Mouse (Mus musculus): ENCODE measurements at regions not wholly inside any gene's neighbourhood (a gene's known extent, or its start where the extent isn't known, plus 50 kb on each side); places are given as distances from the start of the nearest gene placed in this dataset.
"Not testable (repeated sequence)": the region's sequence is repeated elsewhere in the genome, so short reads cannot be mapped to it uniquely, and the experiment has no call there.

- ATAC-seq (ENCODE audit: low FRiP score): no peak
- Histone ChIP-seq H3K9me3 (ENCODE audit: control insufficient read depth, low read length) (no peaks in the 10 kb centered on the region), H3K4me1 (replicated peaks; ENCODE audit: control insufficient read depth, insufficient read depth, low read length) (no peaks in the 10 kb centered on the region), H3K27ac (ENCODE audit: low read depth, low read length) (no peak overlapping the region), H3K9ac (ENCODE audit: low read depth, low read length) (no peak overlapping the region), H3K27me3 (ENCODE audit: control insufficient read depth, insufficient read depth, low read length) (no peaks in the 10 kb centered on the region), H3K4me2 (replicated peaks; ENCODE audit: low read depth, low read length) (no peak overlapping the region), H3K4me3 (ENCODE audit: low read depth, low read length) (no peak overlapping the region), H3K36me3 (ENCODE audit: control insufficient read depth, insufficient read depth, low read length) (no peaks in the 10 kb centered on the region)
- peak; percentile 4 for DNase-seq (ENCODE audit: low spot score)
- 45% methylated on average over 4 of the region's 4 CpGs for WGBS
Measured at GRCm38 (mm10) chr4:16944901-16945300, 2660.3 kb upstream of the Gm12353 start.

- H3K4me1 ChIP-seq (replicated peaks; ENCODE audit: control insufficient read depth, insufficient read depth, low read length); H3K27ac ChIP-seq (ENCODE audit: low read depth, low read length); H3K36me3 ChIP-seq (ENCODE audit: control insufficient read depth, insufficient read depth, low read length); H3K27me3 ChIP-seq (ENCODE audit: control insufficient read depth, insufficient read depth, low read length); ATAC-seq (ENCODE audit: low FRiP score); H3K9ac ChIP-seq (ENCODE audit: low read depth, low read length); H3K9me3 ChIP-seq (ENCODE audit: control insufficient read depth, low read length); DNase-seq (ENCODE audit: low spot score); H3K4me3 ChIP-seq (ENCODE audit: low read depth, low read length); H3K4me2 ChIP-seq (replicated peaks; ENCODE audit: low read depth, low read length): not testable (repeated sequence)
- WGBS: 56% methylated on average over 1 of the region's 1 CpGs
Measured at GRCm38 (mm10) chr4:16954591-16954990, 2650.7 kb upstream of the Gm12353 start.

- H3K27me3 ChIP-seq (ENCODE audit: control insufficient read depth, insufficient read depth, low read length); DNase-seq (ENCODE audit: low spot score); H3K9ac ChIP-seq (ENCODE audit: low read depth, low read length); H3K4me3 ChIP-seq (ENCODE audit: low read depth, low read length); H3K36me3 ChIP-seq (ENCODE audit: control insufficient read depth, insufficient read depth, low read length); H3K27ac ChIP-seq (ENCODE audit: low read depth, low read length); H3K4me2 ChIP-seq (replicated peaks; ENCODE audit: low read depth, low read length); ATAC-seq (ENCODE audit: low FRiP score); H3K9me3 ChIP-seq (ENCODE audit: control insufficient read depth, low read length); H3K4me1 ChIP-seq (replicated peaks; ENCODE audit: control insufficient read depth, insufficient read depth, low read length): not testable (repeated sequence)
- WGBS: 87% methylated on average over 5 of the region's 5 CpGs
Measured at GRCm38 (mm10) chr4:16954991-16955390, 2650.3 kb upstream of the Gm12353 start.

- no peak overlapping the region for H3K4me3 ChIP-seq (ENCODE audit: low read depth, low read length)
- no peak overlapping the region for H3K9ac ChIP-seq (ENCODE audit: low read depth, low read length)
- WGBS: 91% methylated on average over 1 of the region's 1 CpGs
- H3K4me2 ChIP-seq (replicated peaks; ENCODE audit: low read depth, low read length): no peak overlapping the region
- no peaks in the 10 kb centered on the region for H3K36me3 ChIP-seq (ENCODE audit: control insufficient read depth, insufficient read depth, low read length)
- no peaks in the 10 kb centered on the region for H3K9me3 ChIP-seq (ENCODE audit: control insufficient read depth, low read length)
- H3K27me3 ChIP-seq (ENCODE audit: control insufficient read depth, insufficient read depth, low read length): no peaks in the 10 kb centered on the region
- DNase-seq (ENCODE audit: low spot score): no peak
- ATAC-seq (ENCODE audit: low FRiP score): no peak
- H3K27ac ChIP-seq (ENCODE audit: low read depth, low read length): no peak overlapping the region
- H3K4me1 ChIP-seq (replicated peaks; ENCODE audit: control insufficient read depth, insufficient read depth, low read length): no peaks in the 10 kb centered on the region
Measured at GRCm38 (mm10) chr4:16981733-16982230, 2623.5 kb upstream of the Gm12353 start.

GRCm38 (mm10) chr4:17026685-17027084 lies 2578.6 kb upstream of the Gm12353 start:
- H3K27me3 ChIP-seq (ENCODE audit: control insufficient read depth, insufficient read depth, low read length): no peaks in the 10 kb centered on the region
- ATAC-seq (ENCODE audit: low FRiP score) (0 out of 2 replicates have a peak, but pooled peaks have one; percentile 40), DNase-seq (ENCODE audit: low spot score) (peak; percentile 12)
- 40% methylated on average over 2 of the region's 2 CpGs for WGBS
- H3K4me3 ChIP-seq (ENCODE audit: low read depth, low read length): no peak overlapping the region
- no peaks in the 10 kb centered on the region for H3K9me3 ChIP-seq (ENCODE audit: control insufficient read depth, low read length)
- no peaks in the 10 kb centered on the region for H3K36me3 ChIP-seq (ENCODE audit: control insufficient read depth, insufficient read depth, low read length)
- H3K4me2 ChIP-seq (replicated peaks; ENCODE audit: low read depth, low read length): no peak overlapping the region
- no peak overlapping the region for H3K27ac ChIP-seq (ENCODE audit: low read depth, low read length)
- H3K9ac ChIP-seq (ENCODE audit: low read depth, low read length): no peak overlapping the region
- H3K4me1 ChIP-seq (replicated peaks; ENCODE audit: control insufficient read depth, insufficient read depth, low read length): no peaks in the 10 kb centered on the region

Measured in hindbrain, embryonic 11.5 days (tissue).